Mouse (Mus musculus) embryo, embryonic 10 days (tissue): ENCODE measurements around the gene Lnpk.
A peak's percentile ranks its signal among the peaks of the same experiment; 100 is the strongest.

Experiments
- DNase-seq: peaks from one replicate; pipeline ENCODE4 v3.0.0-alpha.2; 2015; ENCODE audit warnings: low spot score

The Lnpk gene

GRCm38 (mm10) chr2:74578843-74579489 is at the start of gene Lnpk:
Gene Lnpk, minus strand, starts transcription at chr2:74579435.
- DNase-seq, result peak; percentile 97

GRCm38 (mm10) chr2:74620368-74620767 is 41.1 kb upstream of the Lnpk start:
- DNase-seq, result no peak

- no peak for DNase-seq
Measured at GRCm38 (mm10) chr2:74619676-74620246, 40.5 kb upstream of the Lnpk start.

GRCm38 (mm10) chr2:74617706-74618105 is 38.5 kb upstream of the Lnpk start:
- no peak for DNase-seq

GRCm38 (mm10) chr2:74611406-74611805 is 32.2 kb upstream of the Lnpk start:
- DNase-seq, result no peak

GRCm38 (mm10) chr2:74609350-74609749 is 30.1 kb upstream of the Lnpk start:
- no peak for DNase-seq

- DNase-seq, result no peak
Measured at GRCm38 (mm10) chr2:74606087-74606760, 27.0 kb upstream of the Lnpk start.

GRCm38 (mm10) chr2:74604011-74604410 is 24.8 kb upstream of the Lnpk start:
- peak; percentile 56 for DNase-seq

GRCm38 (mm10) chr2:74602483-74602882 is 23.2 kb upstream of the Lnpk start:
- no peak for DNase-seq

- DNase-seq, result no peak
Measured at GRCm38 (mm10) chr2:74597169-74597568, 17.9 kb upstream of the Lnpk start.

- DNase-seq, result no peak
Measured at GRCm38 (mm10) chr2:74596094-74596493, 16.9 kb upstream of the Lnpk start.

- peak; percentile 71 for DNase-seq
Measured at GRCm38 (mm10) chr2:74578146-74578842, 941 bp downstream of the Lnpk start.

- DNase-seq, result no peak
Measured at GRCm38 (mm10) chr2:74570390-74570789, 8.8 kb downstream of the Lnpk start.

- no peak for DNase-seq
Measured at GRCm38 (mm10) chr2:74559822-74560221, 19.4 kb downstream of the Lnpk start.

GRCm38 (mm10) chr2:74559092-74559491 is 20.1 kb downstream of the Lnpk start:
- no peak for DNase-seq

- DNase-seq, result no peak
Measured at GRCm38 (mm10) chr2:74557451-74557850, 21.8 kb downstream of the Lnpk start.

- DNase-seq, result no peak
Measured at GRCm38 (mm10) chr2:74551929-74552328, 27.3 kb downstream of the Lnpk start.

- DNase-seq, result no peak
Measured at GRCm38 (mm10) chr2:74548306-74548705, 30.9 kb downstream of the Lnpk start.

- no peak for DNase-seq
Measured at GRCm38 (mm10) chr2:74508302-74508701, 70.9 kb downstream of the Lnpk start.

- no peak for DNase-seq
Measured at GRCm38 (mm10) chr2:74506439-74506838, 72.8 kb downstream of the Lnpk start.

GRCm38 (mm10) chr2:74500307-74500706 is 78.9 kb downstream of the Lnpk start:
- no peak for DNase-seq

GRCm38 (mm10) chr2:74497851-74498250 is 81.4 kb downstream of the Lnpk start:
- no peak for DNase-seq

- DNase-seq, result no peak
Measured at GRCm38 (mm10) chr2:74491426-74491825, 87.8 kb downstream of the Lnpk start.
